Mouse (Mus musculus): ENCODE measurements at regions not wholly inside any gene's neighbourhood (a gene's known extent, or its start where the extent isn't known, plus 50 kb on each side); places are given as distances from the start of the nearest gene placed in this dataset.

- TF ChIP-seq CTCF (IDR thresholded peaks at IDR 0.05; ENCODE audit: control insufficient read depth, insufficient read depth, low read length) (no peak), POLR2A (IDR thresholded peaks at IDR 0.05; ENCODE audit: borderline replicate concordance, control insufficient read depth, low read depth, low read length) (no peak)
Measured at GRCm38 (mm10) chr6:101685734-101686133, 308.0 kb upstream of the Pdzrn3 start.
